Mouse (Mus musculus): ENCODE results near the gene Larp1. TPM values are rescaled to one million over a fixed set of nuclear protein-coding genes. Genes with fewer than 3 reads are reported as not detected.

Gene Larp1
- polyA plus RNA-seq, 1 experiment from 2014 or later, result 21.1 TPM

DNA sequence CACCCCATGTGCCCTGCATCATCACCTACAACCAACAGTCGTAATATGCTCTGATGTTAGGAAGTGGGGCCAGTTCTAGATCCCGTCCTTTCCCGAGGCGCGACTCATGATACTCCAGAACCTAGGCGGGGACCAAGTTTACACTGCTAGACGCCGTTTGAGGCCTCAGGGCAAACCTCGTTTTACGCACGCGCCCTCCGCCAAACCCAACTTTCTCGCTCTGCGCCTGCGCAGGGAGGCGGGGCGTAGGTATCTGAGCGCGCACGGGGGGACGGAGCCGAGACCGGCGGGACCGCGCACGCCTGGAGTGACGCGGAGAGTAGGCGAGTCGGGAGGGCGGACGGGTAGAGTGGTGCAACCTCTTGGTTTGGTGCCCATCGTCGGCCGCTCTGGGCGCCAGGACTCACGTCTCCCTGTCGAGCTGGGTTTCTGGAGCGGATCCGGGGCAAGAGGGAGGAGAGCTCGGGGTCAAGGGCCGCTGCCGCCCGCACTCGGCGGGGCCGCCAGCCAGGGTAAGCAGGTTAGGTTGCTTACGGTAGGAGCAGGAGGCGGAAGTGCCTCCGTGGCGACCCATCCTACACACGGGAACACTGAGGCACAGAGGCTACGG lies 94.9 kb downstream of the Larp1 start, which contains the start of gene Cnot8:
Cnot8 (plus strand) TSS at position 457 of the 610 bp plus-strand sequence.
- WGBS, result under 1% methylated on average over 54 of the region's 55 CpGs
- Histone ChIP-seq H3K9me3 (no peaks in the 10 kb centered on the region), H3K9ac (peak within 1 kb of the TSS; percentile 94), H3K4me2 (replicated peaks) (peak within 1 kb of the TSS; percentile 72), H3K4me3 (replicated peaks) (peak within 1 kb of the TSS; percentile 97), H3K36me3 (0 out of 2 replicates have a peak, but pooled peaks cover 5% of the 10 kb centered on the region), H3K4me1 (replicated peaks) (peaks cover 11% of the 10 kb centered on the region), H3K27ac (peak within 1 kb of the TSS; percentile 95), H3K27me3 (replicated peaks) (no peaks in the 10 kb centered on the region)
- ATAC-seq, result peak; percentile 98

GRCm38 (mm10) chr11:58104351-58104791 lies 95.5 kb downstream of the Larp1 start:
- peak overlapping the region; percentile 95 for H3K27ac ChIP-seq
- no peaks in the 10 kb centered on the region for H3K27me3 ChIP-seq (replicated peaks)
- no peak; the same call in 1 of the 2 replicates for ATAC-seq
- H3K4me3 ChIP-seq (replicated peaks), result peak overlapping the region; percentile 97
- H3K36me3 ChIP-seq, result peaks cover 5% of the 10 kb centered on the region; the same call in 1 of the 2 replicates
- WGBS, result under 1% methylated on average over 24 of the region's 24 CpGs
- peak overlapping the region; percentile 60 for H3K4me2 ChIP-seq (replicated peaks)
- peaks cover 11% of the 10 kb centered on the region for H3K4me1 ChIP-seq (replicated peaks)
- peak overlapping the region; percentile 94 for H3K9ac ChIP-seq
- H3K9me3 ChIP-seq, result no peaks in the 10 kb centered on the region

DNA sequence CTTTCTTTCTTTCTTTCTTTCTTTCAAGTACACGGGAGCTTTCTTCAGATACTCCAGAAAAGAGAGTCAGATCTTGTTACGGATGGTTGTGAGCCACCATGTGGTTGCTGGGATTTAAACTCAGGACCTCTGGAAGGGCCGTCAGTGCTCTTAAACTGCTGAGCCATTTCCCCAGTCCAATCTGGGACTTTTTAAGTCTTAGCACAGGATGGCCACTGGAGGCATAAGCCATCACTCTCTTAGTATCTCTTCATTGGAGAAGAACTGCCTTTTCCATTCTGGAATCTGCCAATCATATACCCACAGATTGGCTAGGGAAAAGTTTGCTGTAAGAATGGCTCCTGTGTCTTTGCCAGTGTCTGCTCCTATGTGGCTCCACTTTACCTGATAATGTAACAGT lies 98.1 kb downstream of the Larp1 start:
- WGBS, result 59% methylated on average over 3 of the region's 3 CpGs

GRCm38 (mm10) chr11:58107664-58108337 lies 98.9 kb downstream of the Larp1 start:
- H3K4me2 ChIP-seq (replicated peaks), result no peak overlapping the region
- no peak overlapping the region for H3K9ac ChIP-seq
- H3K27me3 ChIP-seq (replicated peaks), result no peaks in the 10 kb centered on the region
- ATAC-seq, result no peak
- H3K4me3 ChIP-seq (replicated peaks), result no peak overlapping the region
- H3K9me3 ChIP-seq, result no peaks in the 10 kb centered on the region
- 85% methylated on average over 4 of the region's 4 CpGs for WGBS
- peaks cover 11% of the 10 kb centered on the region for H3K4me1 ChIP-seq (replicated peaks)
- no peak overlapping the region for H3K27ac ChIP-seq
- H3K36me3 ChIP-seq, result peaks cover 24% of the 10 kb centered on the region

More for the DNA sequence above, 98.1 kb downstream of the Larp1 start:
- Histone ChIP-seq H3K9me3 (no peaks in the 10 kb centered on the region), H3K4me1 (replicated peaks) (peaks cover 11% of the 10 kb centered on the region), H3K27me3 (replicated peaks) (no peaks in the 10 kb centered on the region), H3K36me3 (peaks cover 22% of the 10 kb centered on the region), H3K4me2 (replicated peaks) (no peak overlapping the region), H3K9ac (no peak overlapping the region), H3K4me3 (replicated peaks) (no peak overlapping the region), H3K27ac (no peak overlapping the region)
- no peak for ATAC-seq

Other genes with a start within 250 kb of the Larp1 start
- 11.2 and 12.0 TPM in 2 replicates for gene Sap30l, start 207.4 kb upstream of the Larp1 start, polyA plus RNA-seq (2015; fragmentation: Nextera tagmentation; extraction: Ambion mirVana)
- 25.9 and 27.5 TPM in 2 replicates for gene Hand1, start 176.2 kb upstream of the Larp1 start, polyA plus RNA-seq (2015; fragmentation: Nextera tagmentation; extraction: Ambion mirVana)
- gene Gm12248, start 84.1 kb downstream of the Larp1 start, polyA plus RNA-seq (2015; fragmentation: Nextera tagmentation; extraction: Ambion mirVana), result not detected in 2 replicates
- gene Cnot8, start 95.1 kb downstream of the Larp1 start, polyA plus RNA-seq (2015; fragmentation: Nextera tagmentation; extraction: Ambion mirVana), result 78.3 and 79.4 TPM in 2 replicates
- gene Gemin5, start 159.5 kb downstream of the Larp1 start, polyA plus RNA-seq (2015; fragmentation: Nextera tagmentation; extraction: Ambion mirVana), result 18.5 and 18.6 TPM in 2 replicates
- 126 and 128 TPM in 2 replicates for gene Mrpl22, start 162.6 kb downstream of the Larp1 start, polyA plus RNA-seq (2015; fragmentation: Nextera tagmentation; extraction: Ambion mirVana)
- gene Igtp, start 190.5 kb downstream of the Larp1 start, polyA plus RNA-seq (2015; fragmentation: Nextera tagmentation; extraction: Ambion mirVana), result 5.0 and 5.6 TPM in 2 replicates
- gene Irgm2, start 190.6 kb downstream of the Larp1 start, polyA plus RNA-seq (2015; fragmentation: Nextera tagmentation; extraction: Ambion mirVana), result 3.8 TPM in 2 replicates

All from intestine, embryonic 15.5 days (tissue).